Mouse (Mus musculus) small intestine, adult 2 months (tissue): ENCODE measurements around the gene Astn2.

Experiments used
- CTCF ChIP-seq: fragments of 200-500 bp; IDR thresholded peaks from 2 replicates; pipeline ENCODE4 v1.5.1; 2012; ENCODE audit warnings: low read depth, mild to moderate bottlenecking, control low read depth, inconsistent platforms, low read length, moderate library complexity, mixed read lengths; ENCODE audit not compliant: insufficient replicate concordance, insufficient read length; ENCODE audit errors: extremely low read depth
- POLR2A ChIP-seq: fragments of 200-500 bp; IDR thresholded peaks from 2 replicates; pipeline ENCODE4 v1.6.1; 2012; ENCODE audit warnings: low read depth, mild to moderate bottlenecking, control low read depth, inconsistent platforms, low read length, moderate library complexity

- TF ChIP-seq CTCF: no peak
- no peak for TF ChIP-seq POLR2A
These were observed 630.9 kb downstream of the Astn2 start for GRCm38 (mm10) chr4:65773368-65774010.
